Mouse (Mus musculus): ENCODE measurements at regions not wholly inside any gene's neighbourhood (a gene's known extent, or its start where the extent isn't known, plus 50 kb on each side); places are given as distances from the start of the nearest gene placed in this dataset.

DNA sequence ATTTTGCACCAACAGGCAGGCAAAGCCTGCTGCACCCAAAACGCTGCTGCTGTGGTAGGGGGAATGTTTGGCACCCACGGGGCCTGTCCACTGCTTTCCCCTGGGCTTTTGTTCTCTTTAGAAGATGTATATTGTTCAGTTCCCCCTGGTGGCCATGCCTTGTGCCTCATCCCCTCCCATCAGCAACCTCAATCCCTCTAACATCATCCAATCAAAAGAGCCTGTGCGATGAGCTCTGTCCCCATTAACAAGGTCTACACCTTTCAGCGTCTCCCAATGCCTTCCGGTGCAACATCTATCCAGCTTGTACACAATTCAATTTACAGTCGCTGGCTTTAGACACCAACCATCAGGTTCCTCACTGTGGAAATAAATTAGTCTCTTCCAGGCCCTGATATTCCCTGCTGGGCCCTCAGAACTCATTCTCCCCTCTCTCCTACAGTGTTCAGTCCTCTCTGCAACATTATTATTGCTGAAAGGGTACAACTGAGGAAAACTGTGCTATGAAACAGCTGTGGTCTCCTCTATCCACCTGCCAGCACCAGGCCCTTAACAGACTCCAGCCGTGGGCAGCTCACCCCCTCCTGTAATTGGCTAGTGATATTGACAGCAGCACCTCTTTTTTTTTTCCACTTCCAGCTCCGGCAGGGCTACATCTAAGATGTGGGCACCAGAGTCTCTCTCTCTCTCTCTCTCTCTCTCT is 75.5 kb upstream of the Ankrd34c start:
- no peaks in the 10 kb centered on the region for H3K79me2 ChIP-seq (ENCODE audit: control insufficient read depth, insufficient read depth, low read length)
- H3K4me3 ChIP-seq (ENCODE audit: insufficient read depth, low read depth, low read length) = no peak overlapping the region
- H3K27me3 ChIP-seq (ENCODE audit: control insufficient read depth, insufficient read depth, low read length) = no peaks in the 10 kb centered on the region
- no peak overlapping the region for H3K27ac ChIP-seq (replicated peaks; ENCODE audit: insufficient read depth, low read depth, low read length)
- no peaks in the 10 kb centered on the region for H3K4me1 ChIP-seq (ENCODE audit: control insufficient read depth, insufficient read depth, low read length)
- TF ChIP-seq POLR2A (IDR thresholded peaks at IDR 0.05; ENCODE audit: extremely low read depth, insufficient read depth, low read length) = no peak
- H3K9ac ChIP-seq (ENCODE audit: low read depth, low read length) = no peak overlapping the region
- no peaks in the 10 kb centered on the region for H3K36me3 ChIP-seq (ENCODE audit: control insufficient read depth, insufficient read depth, low read length)
- 59% methylated on average over 8 of the region's 8 CpGs for WGBS
- DNase-seq (ENCODE audit: extremely low read depth, low read depth, low spot score) = no peak

DNA sequence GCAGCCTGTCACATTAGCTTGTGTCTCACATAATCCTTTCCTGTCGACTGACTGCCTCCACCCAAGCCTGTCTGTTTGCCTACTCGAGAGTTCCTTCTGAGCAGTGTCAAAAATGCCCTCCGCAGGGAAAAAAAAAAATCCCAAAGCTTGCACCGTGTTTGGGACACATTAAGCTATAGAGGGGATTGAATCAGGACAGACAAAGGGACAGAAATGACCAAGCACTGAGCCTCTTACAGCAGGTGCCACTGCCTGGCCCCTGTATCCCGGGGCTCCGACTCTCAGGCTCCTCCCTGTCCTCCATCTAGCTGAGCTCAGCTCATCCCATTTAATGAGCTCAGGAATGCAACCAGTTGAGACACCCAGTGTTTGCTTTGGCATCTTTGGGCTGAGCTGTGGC is 69.1 kb upstream of the Ankrd34c start:
- H3K4me1 ChIP-seq (ENCODE audit: control insufficient read depth, insufficient read depth, low read length) = no peaks in the 10 kb centered on the region
- no peaks in the 10 kb centered on the region for H3K36me3 ChIP-seq (ENCODE audit: control insufficient read depth, insufficient read depth, low read length)
- WGBS = 30% methylated on average over 6 of the region's 6 CpGs
- no peaks in the 10 kb centered on the region for H3K79me2 ChIP-seq (ENCODE audit: control insufficient read depth, insufficient read depth, low read length)
- H3K27ac ChIP-seq (replicated peaks; ENCODE audit: insufficient read depth, low read depth, low read length) = no peak overlapping the region
- no peak overlapping the region for H3K4me3 ChIP-seq (ENCODE audit: insufficient read depth, low read depth, low read length)
- H3K9ac ChIP-seq (ENCODE audit: low read depth, low read length) = no peak overlapping the region
- H3K27me3 ChIP-seq (ENCODE audit: control insufficient read depth, insufficient read depth, low read length) = peaks cover 3% of the 10 kb centered on the region; the same call in 1 of the 2 replicates
- TF ChIP-seq CTCF (IDR thresholded peaks at IDR 0.05; ENCODE audit: low read depth, low read length) (no peak), POLR2A (IDR thresholded peaks at IDR 0.05; ENCODE audit: extremely low read depth, insufficient read depth, low read length) (no peak)
- no peak for DNase-seq (ENCODE audit: extremely low read depth, low read depth, low spot score)

DNA sequence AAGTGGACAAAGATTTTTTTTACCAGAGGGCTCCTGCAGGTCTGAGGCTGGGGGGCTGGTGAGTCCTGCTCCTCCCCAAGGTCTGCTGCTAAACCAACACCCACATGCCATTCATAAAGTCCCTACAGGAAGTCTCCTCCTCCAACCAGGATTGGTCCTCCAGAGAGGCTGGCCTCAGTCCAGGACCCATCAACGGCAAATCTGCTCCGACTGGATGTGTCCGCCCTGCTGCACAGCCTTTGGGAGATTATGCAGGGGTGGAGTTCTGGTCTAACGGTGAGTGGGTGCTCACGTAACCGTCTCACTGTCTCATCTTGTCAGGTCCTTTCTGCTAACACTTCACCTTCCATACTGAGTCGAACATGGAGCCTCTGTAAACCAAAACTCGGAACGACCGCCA is 64.4 kb upstream of the Ankrd34c start:
- no peak for DNase-seq (ENCODE audit: extremely low read depth, low read depth, low spot score)
- no peak overlapping the region for H3K27ac ChIP-seq (replicated peaks; ENCODE audit: insufficient read depth, low read depth, low read length)
- peaks cover 2% of the 10 kb centered on the region; the same call in 1 of the 2 replicates for H3K27me3 ChIP-seq (ENCODE audit: control insufficient read depth, insufficient read depth, low read length)
- WGBS = 78% methylated on average over 10 of the region's 10 CpGs
- no peaks in the 10 kb centered on the region for H3K36me3 ChIP-seq (ENCODE audit: control insufficient read depth, insufficient read depth, low read length)
- TF ChIP-seq CTCF (IDR thresholded peaks at IDR 0.05; ENCODE audit: low read depth, low read length) (no peak), POLR2A (IDR thresholded peaks at IDR 0.05; ENCODE audit: extremely low read depth, insufficient read depth, low read length) (no peak)
- no peak overlapping the region for H3K9ac ChIP-seq (ENCODE audit: low read depth, low read length)
- H3K4me3 ChIP-seq (ENCODE audit: insufficient read depth, low read depth, low read length) = no peak overlapping the region
- H3K4me1 ChIP-seq (ENCODE audit: control insufficient read depth, insufficient read depth, low read length) = no peaks in the 10 kb centered on the region
- no peaks in the 10 kb centered on the region for H3K79me2 ChIP-seq (ENCODE audit: control insufficient read depth, insufficient read depth, low read length)

DNA sequence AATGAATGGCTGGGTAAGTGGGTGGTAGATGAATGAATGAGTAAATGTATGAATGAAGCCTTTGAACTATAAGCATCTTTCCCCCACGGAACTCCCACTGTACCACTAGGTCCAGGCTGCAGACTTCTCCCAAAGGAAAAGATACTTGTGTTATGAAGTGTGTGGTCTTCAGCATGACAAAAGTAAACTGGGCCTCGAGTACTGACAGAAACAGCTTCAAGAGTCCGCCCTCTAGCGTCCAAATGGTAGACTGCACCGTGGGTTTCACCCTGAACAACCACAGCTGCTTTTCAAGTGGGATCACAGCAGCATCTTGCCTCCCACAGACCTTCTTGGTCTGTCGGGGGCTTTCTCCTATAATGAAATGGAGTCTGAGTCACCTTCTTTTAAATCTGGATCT is 54.7 kb upstream of the Ankrd34c start:
- Histone ChIP-seq H3K79me2 (ENCODE audit: control insufficient read depth, insufficient read depth, low read length) (no peaks in the 10 kb centered on the region), H3K9ac (ENCODE audit: low read depth, low read length) (no peak overlapping the region), H3K4me3 (ENCODE audit: insufficient read depth, low read depth, low read length) (no peak overlapping the region), H3K27me3 (ENCODE audit: control insufficient read depth, insufficient read depth, low read length) (no peaks in the 10 kb centered on the region), H3K4me1 (ENCODE audit: control insufficient read depth, insufficient read depth, low read length) (no peaks in the 10 kb centered on the region), H3K27ac (replicated peaks; ENCODE audit: insufficient read depth, low read depth, low read length) (no peak overlapping the region), H3K36me3 (ENCODE audit: control insufficient read depth, insufficient read depth, low read length) (no peaks in the 10 kb centered on the region)
- TF ChIP-seq POLR2A (IDR thresholded peaks at IDR 0.05; ENCODE audit: extremely low read depth, insufficient read depth, low read length) = no peak
- peak; percentile 83 for TF ChIP-seq CTCF (IDR thresholded peaks at IDR 0.05; ENCODE audit: low read depth, low read length)
- DNase-seq (ENCODE audit: extremely low read depth, low read depth, low spot score) = peak; percentile 29
- 5% methylated on average over 6 of the region's 6 CpGs for WGBS

DNA sequence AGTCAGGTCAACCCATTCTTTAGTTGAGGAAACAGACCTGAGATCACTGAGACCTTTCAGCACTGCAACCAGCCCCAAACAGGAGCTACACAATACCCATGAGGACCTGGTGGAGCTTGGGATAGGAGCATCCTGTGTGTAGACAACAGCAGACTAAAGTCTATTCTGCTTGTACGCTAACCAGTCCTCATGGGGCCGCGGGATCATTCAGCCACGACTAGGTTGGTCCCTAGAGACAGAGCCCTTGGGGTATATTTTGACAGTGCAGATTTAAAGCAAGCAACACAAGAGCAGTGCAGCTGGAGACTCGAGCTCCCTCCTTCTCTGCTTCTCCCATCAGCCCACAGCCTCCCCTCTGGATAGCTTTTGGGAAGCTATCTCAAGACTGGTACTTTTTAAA is 51.7 kb upstream of the Ankrd34c start:
- no peaks in the 10 kb centered on the region for H3K36me3 ChIP-seq (ENCODE audit: control insufficient read depth, insufficient read depth, low read length)
- H3K27ac ChIP-seq (replicated peaks; ENCODE audit: insufficient read depth, low read depth, low read length) = no peak overlapping the region
- H3K27me3 ChIP-seq (ENCODE audit: control insufficient read depth, insufficient read depth, low read length) = no peaks in the 10 kb centered on the region
- H3K4me1 ChIP-seq (ENCODE audit: control insufficient read depth, insufficient read depth, low read length) = no peaks in the 10 kb centered on the region
- no peak overlapping the region for H3K4me3 ChIP-seq (ENCODE audit: insufficient read depth, low read depth, low read length)
- TF ChIP-seq CTCF (IDR thresholded peaks at IDR 0.05; ENCODE audit: low read depth, low read length) (no peak), POLR2A (IDR thresholded peaks at IDR 0.05; ENCODE audit: extremely low read depth, insufficient read depth, low read length) (no peak)
- no peak overlapping the region for H3K9ac ChIP-seq (ENCODE audit: low read depth, low read length)
- no peak for DNase-seq (ENCODE audit: extremely low read depth, low read depth, low spot score)
- 72% methylated on average over 5 of the region's 5 CpGs for WGBS
- H3K79me2 ChIP-seq (ENCODE audit: control insufficient read depth, insufficient read depth, low read length) = no peaks in the 10 kb centered on the region

DNA sequence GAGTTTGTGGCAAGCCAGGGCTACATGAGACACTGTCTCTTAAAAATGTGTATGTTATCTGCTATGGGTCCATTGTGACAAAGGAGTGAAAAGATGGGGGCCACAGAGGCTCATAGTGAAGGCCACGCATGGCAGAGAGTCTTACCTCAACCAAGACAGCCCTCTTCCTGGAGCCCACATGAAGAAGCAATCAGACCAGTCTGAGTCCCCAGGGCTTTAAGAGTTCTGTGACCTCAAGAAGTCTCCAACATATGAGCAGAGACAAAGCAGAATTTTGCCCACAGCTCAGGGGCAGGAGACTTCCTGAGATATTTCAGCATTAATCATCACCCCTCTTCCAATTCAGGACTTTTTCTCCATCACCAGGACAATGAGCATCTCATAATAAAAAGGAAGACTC is 50.4 kb upstream of the Ankrd34c start:
- H3K27ac ChIP-seq (replicated peaks; ENCODE audit: insufficient read depth, low read depth, low read length) = no peak overlapping the region
- TF ChIP-seq POLR2A (IDR thresholded peaks at IDR 0.05; ENCODE audit: extremely low read depth, insufficient read depth, low read length) (no peak), CTCF (IDR thresholded peaks at IDR 0.05; ENCODE audit: low read depth, low read length) (no peak)
- no peaks in the 10 kb centered on the region for H3K4me1 ChIP-seq (ENCODE audit: control insufficient read depth, insufficient read depth, low read length)
- no peaks in the 10 kb centered on the region for H3K36me3 ChIP-seq (ENCODE audit: control insufficient read depth, insufficient read depth, low read length)
- WGBS = 86% methylated on average over 1 of the region's 1 CpGs
- H3K4me3 ChIP-seq (ENCODE audit: insufficient read depth, low read depth, low read length) = no peak overlapping the region
- H3K9ac ChIP-seq (ENCODE audit: low read depth, low read length) = no peak overlapping the region
- H3K27me3 ChIP-seq (ENCODE audit: control insufficient read depth, insufficient read depth, low read length) = no peaks in the 10 kb centered on the region
- no peak for DNase-seq (ENCODE audit: extremely low read depth, low read depth, low spot score)
- no peaks in the 10 kb centered on the region for H3K79me2 ChIP-seq (ENCODE audit: control insufficient read depth, insufficient read depth, low read length)

Data from liver, adult 2 months (tissue).